Mouse (Mus musculus) intestine, postnatal 0 days (tissue): Measurements from ENCODE around the gene Ptpn1. TPM values are rescaled to one million over a fixed set of nuclear protein-coding genes. Genes with fewer than 3 reads are reported as not detected.

Experiments
- ATAC-seq: fragments of 200-750 bp; cut with Nextera tagmentation; 2 replicates; pipeline ENCODE4 v1.8.0; 2017; ENCODE audit warnings: mild to moderate bottlenecking, moderate TSS enrichment, moderate library complexity
- H3K27ac ChIP-seq: fragments of 300-500 bp; sonication (generic); 2 replicates; pipeline ENCODE4 v1.5.1; 2014; ENCODE audit warnings: mild to moderate bottlenecking, low read depth, low read length, moderate library complexity
- H3K27me3 ChIP-seq: fragments of 300-500 bp; sonication (generic); replicated peaks from 2 replicates; pipeline ENCODE4 v1.6.1; 2014; ENCODE audit warnings: low read length, mixed read lengths; ENCODE audit not compliant: control insufficient read depth, insufficient read depth
- H3K36me3 ChIP-seq: fragments of 300-500 bp; sonication (generic); 2 replicates; pipeline ENCODE4 v1.6.1; 2014; ENCODE audit warnings: mild to moderate bottlenecking, moderate library complexity; ENCODE audit not compliant: control insufficient read depth, insufficient read depth
- H3K4me1 ChIP-seq: fragments of 300-500 bp; sonication (generic); replicated peaks from 2 replicates; pipeline ENCODE4 v1.6.1; 2014; ENCODE audit warnings: antibody characterized with exemption, low read length, mixed read lengths; ENCODE audit not compliant: control insufficient read depth, insufficient read depth
- H3K4me2 ChIP-seq: fragments of 300-500 bp; sonication (generic); replicated peaks from 2 replicates; pipeline ENCODE4 v1.6.1; 2014; ENCODE audit warnings: low read depth, mild to moderate bottlenecking, moderate library complexity
- H3K4me3 ChIP-seq: fragments of 300-500 bp; sonication (generic); 2 replicates; pipeline ENCODE4 v1.5.1; 2014; ENCODE audit warnings: low read depth, low read length
- H3K9ac ChIP-seq: fragments of 300-500 bp; sonication (generic); 2 replicates; pipeline ENCODE4 v1.6.1; 2014; ENCODE audit warnings: mild to moderate bottlenecking, low read depth, low read length
- H3K9me3 ChIP-seq: fragments of 300-500 bp; sonication (generic); 2 replicates; pipeline ENCODE4 v1.6.1; 2016; ENCODE audit warnings: mixed run types; ENCODE audit not compliant: control insufficient read depth
- CTCF ChIP-seq: sonication (generic); IDR thresholded peaks from 2 replicates; pipeline ENCODE4 v1.5.1; 2016; ENCODE audit warnings: low read depth, mild to moderate bottlenecking, control low read depth, antibody characterized with exemption, moderate library complexity
- WGBS: fragments of 180-500 bp; shearing (Covaris S2); extraction: QIAGEN DNeasy Blood & Tissue Kit; methylation state at CpG from one replicate; pipeline ENCODE4 v1.1.7; 2014; 5-methylcytosine and 5-hydroxymethylcytosine counted together
- polyA plus RNA-seq: library from polyadenylated mRNA; unstranded; fragments of >200 nt; fragmentation: Nextera tagmentation; extraction: Ambion mirVana; gene quantifications from 2 replicates; pipeline ENCODE4 v1.2.1, GENCODE M21; 2015

The Ptpn1 gene
- polyA plus RNA-seq, 1 experiment from 2014 or later = 30.5 TPM

GRCm38 (mm10) chr2:167941745-167942176, 9.9 kb downstream of the Ptpn1 start:
- H3K4me3 ChIP-seq = no peak overlapping the region
- ATAC-seq = no peak

DNA sequence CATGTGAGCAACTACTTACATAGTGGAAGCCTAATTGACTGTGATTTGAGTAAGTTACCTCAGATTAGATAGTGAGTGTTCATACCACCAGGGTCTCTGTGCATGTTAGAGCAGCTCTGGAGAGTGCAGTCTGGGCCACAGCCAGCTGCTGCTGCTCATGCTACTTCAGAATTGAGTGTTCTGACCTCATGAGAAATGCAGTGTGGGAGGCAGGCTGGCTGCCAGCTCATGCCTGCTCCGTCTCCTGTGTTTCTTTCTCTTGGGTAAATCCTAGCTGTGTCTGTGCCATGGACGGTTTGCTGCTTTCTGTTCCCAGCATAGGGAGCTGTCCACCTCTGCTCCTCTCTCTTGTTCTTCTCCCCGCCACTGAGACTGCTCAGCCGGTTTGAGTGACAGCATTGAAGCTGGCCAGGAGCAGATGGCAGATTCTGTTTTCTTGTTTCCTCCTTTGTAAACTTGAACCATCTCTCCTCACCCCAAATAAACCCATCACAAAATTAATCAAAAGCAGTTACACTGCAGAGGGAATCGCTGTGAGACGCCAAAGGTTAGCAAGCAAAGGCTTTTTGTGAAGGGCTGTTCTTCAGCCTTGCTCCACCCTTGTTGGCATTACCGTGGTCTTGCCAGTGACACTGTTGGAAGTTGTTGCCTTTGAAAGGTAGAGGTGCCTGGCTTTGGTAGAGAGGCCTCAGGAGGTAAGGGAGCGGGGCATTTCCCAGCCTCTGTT, 10.5 kb downstream of the Ptpn1 start:
- no peak for ATAC-seq
- Histone ChIP-seq H3K27ac (peak overlapping the region; percentile 41; the same call in 1 of the 2 replicates), H3K27me3 (no peaks in the 10 kb centered on the region), H3K9ac (peak overlapping the region; percentile 40; the same call in 1 of the 2 replicates), H3K36me3 (no peaks in the 10 kb centered on the region), H3K4me2 (no peak overlapping the region), H3K4me1 (peaks cover 11% of the 10 kb centered on the region), H3K4me3 (no peak overlapping the region), H3K9me3 (no peaks in the 10 kb centered on the region)
- 35% methylated on average over 8 of the region's 8 CpGs for WGBS
- TF ChIP-seq CTCF = no peak; the same call in 1 of the 2 replicates

More at GRCm38 (mm10) chr2:167941745-167942176, 9.9 kb downstream of the Ptpn1 start:
- Histone ChIP-seq H3K4me2 (no peak overlapping the region), H3K27me3 (no peaks in the 10 kb centered on the region), H3K4me1 (peaks cover 11% of the 10 kb centered on the region), H3K36me3 (no peaks in the 10 kb centered on the region), H3K9ac (peak overlapping the region; percentile 40; the same call in 1 of the 2 replicates), H3K9me3 (no peaks in the 10 kb centered on the region), H3K27ac (peak overlapping the region; percentile 41; the same call in 1 of the 2 replicates)
- no peak for TF ChIP-seq CTCF
- WGBS = 38% methylated on average over 6 of the region's 6 CpGs

DNA sequence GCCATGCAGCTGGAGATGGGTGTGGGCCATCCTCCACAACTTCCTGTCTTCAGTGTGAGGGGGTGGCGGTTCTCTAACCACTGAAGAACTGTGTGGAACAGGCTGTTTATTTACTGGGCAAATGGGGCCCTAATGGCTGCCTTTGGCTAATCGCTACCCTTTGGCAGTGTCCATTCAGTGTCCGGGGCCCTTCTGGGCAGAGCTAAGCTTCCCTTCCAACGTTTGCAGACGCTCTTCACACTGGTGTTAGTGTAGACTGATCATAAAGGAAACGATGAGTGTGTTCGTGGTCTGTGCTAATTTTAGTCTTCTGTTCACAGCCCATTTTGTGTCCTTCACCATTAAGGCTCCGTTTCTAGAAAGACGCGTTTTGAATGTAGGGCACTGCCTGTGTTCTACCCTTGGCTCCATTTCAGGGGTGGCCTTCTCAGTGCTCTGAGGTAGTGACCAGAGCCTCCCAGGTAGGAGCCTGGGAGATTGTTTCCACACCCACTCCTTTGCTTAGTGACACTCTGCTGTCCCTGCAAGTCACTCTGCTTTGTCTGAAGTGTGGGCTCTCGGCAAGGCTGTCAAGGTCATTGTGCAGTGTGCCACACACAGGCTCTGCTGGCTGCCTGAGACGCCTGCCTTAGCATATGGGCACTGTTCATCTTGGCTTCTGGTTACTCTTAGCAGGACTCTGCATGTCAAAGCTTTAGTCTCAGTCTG, 11.2 kb downstream of the Ptpn1 start:
- no peaks in the 10 kb centered on the region for H3K27me3 ChIP-seq
- no peak overlapping the region for H3K4me3 ChIP-seq
- TF ChIP-seq CTCF = no peak
- H3K4me2 ChIP-seq = no peak overlapping the region
- peaks cover 11% of the 10 kb centered on the region for H3K4me1 ChIP-seq
- H3K36me3 ChIP-seq = no peaks in the 10 kb centered on the region
- no peak overlapping the region for H3K27ac ChIP-seq
- no peak overlapping the region for H3K9ac ChIP-seq
- no peaks in the 10 kb centered on the region for H3K9me3 ChIP-seq
- 58% methylated on average over 12 of the region's 12 CpGs for WGBS
- ATAC-seq = no peak

- ATAC-seq = no peak
- H3K4me1 ChIP-seq = peaks cover 11% of the 10 kb centered on the region
- TF ChIP-seq CTCF = no peak
- no peak overlapping the region for H3K27ac ChIP-seq
- H3K4me3 ChIP-seq = no peak overlapping the region
- H3K9ac ChIP-seq = no peak overlapping the region
- no peak overlapping the region for H3K4me2 ChIP-seq
- no peaks in the 10 kb centered on the region for H3K9me3 ChIP-seq
- no peaks in the 10 kb centered on the region for H3K27me3 ChIP-seq
- WGBS = 90% methylated on average over 3 of the region's 3 CpGs
- H3K36me3 ChIP-seq = no peaks in the 10 kb centered on the region
Measured at GRCm38 (mm10) chr2:167944193-167944592, 12.3 kb downstream of the Ptpn1 start.

- H3K4me1 ChIP-seq = peaks cover 11% of the 10 kb centered on the region
- no peak overlapping the region for H3K4me3 ChIP-seq
- no peaks in the 10 kb centered on the region for H3K27me3 ChIP-seq
- no peak overlapping the region for H3K9ac ChIP-seq
- no peaks in the 10 kb centered on the region for H3K36me3 ChIP-seq
- ATAC-seq = no peak
- no peaks in the 10 kb centered on the region for H3K9me3 ChIP-seq
- no peak overlapping the region for H3K4me2 ChIP-seq
- TF ChIP-seq CTCF = no peak
- H3K27ac ChIP-seq = no peak overlapping the region
- WGBS = 84% methylated on average over 5 of the region's 5 CpGs
Measured at GRCm38 (mm10) chr2:167945451-167945850, 13.6 kb downstream of the Ptpn1 start.

DNA sequence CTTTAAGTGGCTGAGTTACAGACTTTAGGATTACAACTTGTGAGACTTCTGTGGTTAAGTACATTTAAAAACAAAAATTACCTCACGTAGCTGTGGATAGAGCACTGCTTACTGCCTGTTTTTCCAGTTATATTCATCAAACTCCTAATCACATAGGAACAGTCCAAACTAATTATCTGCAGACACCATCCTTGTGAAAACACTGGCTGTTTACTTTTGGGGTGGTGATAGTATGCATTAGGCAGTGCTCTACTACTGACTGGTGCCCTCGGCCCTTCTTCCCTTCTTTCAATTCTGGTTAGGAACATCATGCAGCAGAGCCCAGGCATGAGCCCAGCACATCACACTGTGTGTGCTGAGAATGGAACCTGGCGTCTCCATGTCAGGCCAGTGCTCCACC, 15.4 kb downstream of the Ptpn1 start:
- 47% methylated on average over 3 of the region's 3 CpGs for WGBS
- no peaks in the 10 kb centered on the region for H3K36me3 ChIP-seq
- peaks cover 7% of the 10 kb centered on the region for H3K4me1 ChIP-seq
- H3K4me3 ChIP-seq = no peak overlapping the region
- no peak overlapping the region for H3K27ac ChIP-seq
- no peaks in the 10 kb centered on the region for H3K27me3 ChIP-seq
- H3K4me2 ChIP-seq = no peak overlapping the region
- no peak for TF ChIP-seq CTCF
- no peak for ATAC-seq
- H3K9me3 ChIP-seq = no peaks in the 10 kb centered on the region
- no peak overlapping the region for H3K9ac ChIP-seq
